Mouse (Mus musculus) brain, embryonic 14.5 days (tissue): ENCODE data around the gene Lrrc8c.

Experiments
- CTCF ChIP-seq: fragments of 200-500 bp; IDR thresholded peaks from 2 replicates; pipeline ENCODE4 v1.5.1; 2012; ENCODE audit warnings: inconsistent platforms, mild to moderate bottlenecking, moderate library complexity, borderline replicate concordance; ENCODE audit not compliant: insufficient read depth, insufficient read length; ENCODE audit errors: extremely low read depth
- POLR2A ChIP-seq: fragments of 200-500 bp; IDR thresholded peaks from 2 replicates; pipeline ENCODE4 v1.6.1; 2012; ENCODE audit warnings: mild to moderate bottlenecking, inconsistent platforms, borderline replicate concordance; ENCODE audit not compliant: poor library complexity, insufficient read depth, insufficient read length, severe bottlenecking; ENCODE audit errors: extremely low read depth

GRCm38 (mm10) chr5:105527477-105528331 lies 8.5 kb downstream of the Lrrc8c start:
- TF ChIP-seq CTCF (no peak), POLR2A (no peak)
